Mouse (Mus musculus): ENCODE results near the gene Zdhhc22. TPM values are rescaled to one million over a fixed set of nuclear protein-coding genes. Genes with fewer than 3 reads are reported as not detected.

Gene Zdhhc22
- polyA plus RNA-seq, 1 experiment, result not detected

- 0 out of 2 replicates have a peak overlapping the region, but pooled peaks have one; percentile 4 for H3K9ac ChIP-seq (ENCODE audit: low read depth, poor library complexity, severe bottlenecking)
- no peaks in the 10 kb centered on the region for H3K9me3 ChIP-seq (replicated peaks; ENCODE audit: control insufficient read depth, insufficient read depth, low read length, poor library complexity, severe bottlenecking)
- TF ChIP-seq CTCF (IDR thresholded peaks at IDR 0.05; ENCODE audit: low read depth, low read length) (peak; percentile 74), EP300 (IDR thresholded peaks at IDR 0.05; ENCODE audit: insufficient read depth, low read depth, low read length) (no peak)
- H3K36me3 ChIP-seq (ENCODE audit: control insufficient read depth, insufficient read depth, low read length, poor library complexity, severe bottlenecking), result no peaks in the 10 kb centered on the region
- no peak overlapping the region for H3K27ac ChIP-seq (ENCODE audit: insufficient read depth, low read length)
- H3K4me1 ChIP-seq (ENCODE audit: control insufficient read depth, insufficient read depth, low read length), result no peaks in the 10 kb centered on the region
- peak overlapping the region; percentile 22 for H3K4me3 ChIP-seq (ENCODE audit: low read depth, low read length)
- H3K27me3 ChIP-seq (ENCODE audit: control insufficient read depth, insufficient read depth, low read length, poor library complexity, severe bottlenecking), result no peaks in the 10 kb centered on the region
Measured at GRCm38 (mm10) chr12:86974387-86975288, 15.6 kb downstream of the Zdhhc22 start.

GRCm38 (mm10) chr12:86973706-86974105, 16.5 kb downstream of the Zdhhc22 start:
- no peaks in the 10 kb centered on the region for H3K27me3 ChIP-seq (ENCODE audit: control insufficient read depth, insufficient read depth, low read length, poor library complexity, severe bottlenecking)

GRCm38 (mm10) chr12:86973216-86973615, 17.0 kb downstream of the Zdhhc22 start:
- Histone ChIP-seq H3K36me3 (ENCODE audit: control insufficient read depth, insufficient read depth, low read length, poor library complexity, severe bottlenecking) (no peaks in the 10 kb centered on the region), H3K27ac (ENCODE audit: insufficient read depth, low read length) (no peak overlapping the region), H3K9me3 (replicated peaks; ENCODE audit: control insufficient read depth, insufficient read depth, low read length, poor library complexity, severe bottlenecking) (no peaks in the 10 kb centered on the region), H3K9ac (ENCODE audit: low read depth, poor library complexity, severe bottlenecking) (no peak overlapping the region), H3K27me3 (ENCODE audit: control insufficient read depth, insufficient read depth, low read length, poor library complexity, severe bottlenecking) (no peaks in the 10 kb centered on the region), H3K4me1 (ENCODE audit: control insufficient read depth, insufficient read depth, low read length) (no peaks in the 10 kb centered on the region), H3K4me3 (ENCODE audit: low read depth, low read length) (no peak overlapping the region)
- TF ChIP-seq CTCF (IDR thresholded peaks at IDR 0.05; ENCODE audit: low read depth, low read length) (no peak), EP300 (IDR thresholded peaks at IDR 0.05; ENCODE audit: insufficient read depth, low read depth, low read length) (no peak), POLR2A (IDR thresholded peaks at IDR 0.05; ENCODE audit: insufficient read depth, low read length) (no peak)

More at GRCm38 (mm10) chr12:86973706-86974105, 16.5 kb downstream of the Zdhhc22 start:
- Histone ChIP-seq H3K4me1 (ENCODE audit: control insufficient read depth, insufficient read depth, low read length) (no peaks in the 10 kb centered on the region), H3K4me3 (ENCODE audit: low read depth, low read length) (no peak overlapping the region), H3K36me3 (ENCODE audit: control insufficient read depth, insufficient read depth, low read length, poor library complexity, severe bottlenecking) (no peaks in the 10 kb centered on the region), H3K27ac (ENCODE audit: insufficient read depth, low read length) (no peak overlapping the region), H3K9ac (ENCODE audit: low read depth, poor library complexity, severe bottlenecking) (no peak overlapping the region), H3K9me3 (replicated peaks; ENCODE audit: control insufficient read depth, insufficient read depth, low read length, poor library complexity, severe bottlenecking) (no peaks in the 10 kb centered on the region)
- no peak for TF ChIP-seq EP300 (IDR thresholded peaks at IDR 0.05; ENCODE audit: insufficient read depth, low read depth, low read length)

GRCm38 (mm10) chr12:86971089-86971488, 19.1 kb downstream of the Zdhhc22 start:
- H3K4me1 ChIP-seq (ENCODE audit: control insufficient read depth, insufficient read depth, low read length), result no peaks in the 10 kb centered on the region
- H3K36me3 ChIP-seq (ENCODE audit: control insufficient read depth, insufficient read depth, low read length, poor library complexity, severe bottlenecking), result no peaks in the 10 kb centered on the region
- no peak overlapping the region for H3K9ac ChIP-seq (ENCODE audit: low read depth, poor library complexity, severe bottlenecking)
- TF ChIP-seq POLR2A (IDR thresholded peaks at IDR 0.05; ENCODE audit: insufficient read depth, low read length) (no peak), EP300 (IDR thresholded peaks at IDR 0.05; ENCODE audit: insufficient read depth, low read depth, low read length) (no peak), CTCF (IDR thresholded peaks at IDR 0.05; ENCODE audit: low read depth, low read length) (no peak)
- H3K4me3 ChIP-seq (ENCODE audit: low read depth, low read length), result no peak overlapping the region
- H3K9me3 ChIP-seq (replicated peaks; ENCODE audit: control insufficient read depth, insufficient read depth, low read length, poor library complexity, severe bottlenecking), result no peaks in the 10 kb centered on the region
- H3K27ac ChIP-seq (ENCODE audit: insufficient read depth, low read length), result no peak overlapping the region
- H3K27me3 ChIP-seq (ENCODE audit: control insufficient read depth, insufficient read depth, low read length, poor library complexity, severe bottlenecking), result no peaks in the 10 kb centered on the region

GRCm38 (mm10) chr12:86969220-86969601, 21.0 kb downstream of the Zdhhc22 start:
- H3K9ac ChIP-seq (ENCODE audit: low read depth, poor library complexity, severe bottlenecking), result no peak overlapping the region
- no peak overlapping the region for H3K4me3 ChIP-seq (ENCODE audit: low read depth, low read length)
- H3K27ac ChIP-seq (ENCODE audit: insufficient read depth, low read length), result no peak overlapping the region
- TF ChIP-seq CTCF (IDR thresholded peaks at IDR 0.05; ENCODE audit: low read depth, low read length), result no peak
- no peaks in the 10 kb centered on the region for H3K9me3 ChIP-seq (replicated peaks; ENCODE audit: control insufficient read depth, insufficient read depth, low read length, poor library complexity, severe bottlenecking)
- H3K4me1 ChIP-seq (ENCODE audit: control insufficient read depth, insufficient read depth, low read length), result no peaks in the 10 kb centered on the region
- no peaks in the 10 kb centered on the region for H3K27me3 ChIP-seq (ENCODE audit: control insufficient read depth, insufficient read depth, low read length, poor library complexity, severe bottlenecking)
- H3K36me3 ChIP-seq (ENCODE audit: control insufficient read depth, insufficient read depth, low read length, poor library complexity, severe bottlenecking), result no peaks in the 10 kb centered on the region

GRCm38 (mm10) chr12:86968468-86969219, 21.6 kb downstream of the Zdhhc22 start:
- Histone ChIP-seq H3K27me3 (ENCODE audit: control insufficient read depth, insufficient read depth, low read length, poor library complexity, severe bottlenecking) (no peaks in the 10 kb centered on the region), H3K9ac (ENCODE audit: low read depth, poor library complexity, severe bottlenecking) (no peak overlapping the region), H3K4me3 (ENCODE audit: low read depth, low read length) (no peak overlapping the region), H3K27ac (ENCODE audit: insufficient read depth, low read length) (no peak overlapping the region), H3K9me3 (replicated peaks; ENCODE audit: control insufficient read depth, insufficient read depth, low read length, poor library complexity, severe bottlenecking) (no peaks in the 10 kb centered on the region), H3K4me1 (ENCODE audit: control insufficient read depth, insufficient read depth, low read length) (no peaks in the 10 kb centered on the region), H3K36me3 (ENCODE audit: control insufficient read depth, insufficient read depth, low read length, poor library complexity, severe bottlenecking) (peaks cover 2% of the 10 kb centered on the region; the same call in 1 of the 2 replicates)
- TF ChIP-seq EP300 (IDR thresholded peaks at IDR 0.05; ENCODE audit: insufficient read depth, low read depth, low read length) (no peak), CTCF (IDR thresholded peaks at IDR 0.05; ENCODE audit: low read depth, low read length) (no peak), POLR2A (IDR thresholded peaks at IDR 0.05; ENCODE audit: insufficient read depth, low read length) (no peak)
